Mouse (Mus musculus) heart, embryonic 12.5 days (tissue): ENCODE results near the gene Rilpl1. TPM values are rescaled to one million over a fixed set of nuclear protein-coding genes. Genes with fewer than 3 reads are reported as not detected.
"Not testable (repeated sequence)": the region's sequence is repeated elsewhere in the genome, so short reads cannot be mapped to it uniquely, and the experiment has no call there.

Experiments used
- ATAC-seq: fragments of 200-750 bp; cut with Nextera tagmentation; 2 replicates; pipeline ENCODE4 v1.8.0; 2017; ENCODE audit warnings: moderate TSS enrichment, moderate library complexity; ENCODE audit not compliant: insufficient number of reproducible peaks, low FRiP score
- H3K27ac ChIP-seq: fragments of 300-500 bp; sonication (generic); 2 replicates; pipeline ENCODE4 v1.5.1; 2016; ENCODE audit warnings: mild to moderate bottlenecking, moderate library complexity; ENCODE audit not compliant: poor library complexity, severe bottlenecking
- H3K27me3 ChIP-seq: fragments of 300-500 bp; sonication (generic); replicated peaks from 2 replicates; pipeline ENCODE4 v1.6.1; 2016; ENCODE audit warnings: mild to moderate bottlenecking, moderate library complexity
- H3K36me3 ChIP-seq: fragments of 300-500 bp; sonication (generic); 2 replicates; pipeline ENCODE4 v1.6.1; 2016; ENCODE audit warnings: mild to moderate bottlenecking, moderate library complexity
- H3K4me1 ChIP-seq: fragments of 300-500 bp; sonication (generic); replicated peaks from 2 replicates; pipeline ENCODE4 v1.6.1; 2016; ENCODE audit warnings: mild to moderate bottlenecking
- H3K4me2 ChIP-seq: fragments of 300-500 bp; sonication (generic); 2 replicates; pipeline ENCODE4 v1.6.1; 2016; ENCODE audit warnings: mild to moderate bottlenecking, moderate library complexity
- H3K4me3 ChIP-seq: fragments of 300-500 bp; sonication (generic); 2 replicates; pipeline ENCODE4 v1.5.1; 2016; ENCODE audit warnings: mild to moderate bottlenecking
- H3K9ac ChIP-seq: fragments of 300-500 bp; sonication (generic); 2 replicates; pipeline ENCODE4 v1.6.1; 2016; ENCODE audit warnings: mild to moderate bottlenecking, moderate library complexity
- H3K9me3 ChIP-seq: fragments of 300-500 bp; sonication (generic); replicated peaks from 2 replicates; pipeline ENCODE4 v1.6.1; 2016; ENCODE audit warnings: mild to moderate bottlenecking, moderate library complexity
- WGBS: fragments of 180-500 bp; shearing (Covaris S2); methylation state at CpG from one replicate; pipeline ENCODE4 v1.1.7; 2016; 5-methylcytosine and 5-hydroxymethylcytosine counted together
- polyA plus RNA-seq: library from polyadenylated mRNA; unstranded; fragments of >200 nt; fragmentation: Nextera tagmentation; extraction: Ambion mirVana; gene quantifications from 2 replicates; pipeline ENCODE4 v1.2.1, GENCODE M21; 2016

Gene Rilpl1
- polyA plus RNA-seq, 1 experiment from 2014 or later, result 29.8 TPM

DNA sequence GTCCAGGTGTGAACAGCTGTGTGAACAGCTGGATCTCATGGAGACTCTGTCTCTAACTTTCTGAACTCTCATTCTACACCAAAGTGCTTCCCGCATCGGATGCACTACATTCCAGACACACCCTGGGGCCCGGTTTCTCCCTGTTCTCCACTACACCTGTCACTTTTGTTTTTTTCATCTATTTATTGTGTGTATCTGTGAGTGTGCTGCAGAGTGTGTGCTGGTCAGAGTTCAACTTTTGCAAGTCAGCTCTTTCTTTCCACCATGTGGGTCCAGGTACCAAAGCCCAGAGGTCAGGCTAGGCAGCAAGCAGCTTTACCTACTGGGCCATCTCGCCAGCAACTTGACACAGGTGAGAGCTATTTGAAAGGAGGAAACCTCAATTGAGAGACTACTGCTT is 26.0 kb downstream of the Rilpl1 start:
- Histone ChIP-seq H3K4me3 (no peak overlapping the region), H3K4me1 (peaks cover 18% of the 10 kb centered on the region), H3K9me3 (no peaks in the 10 kb centered on the region), H3K4me2 (no peak overlapping the region), H3K27me3 (no peaks in the 10 kb centered on the region), H3K27ac (no peak overlapping the region), H3K36me3 (peaks cover 68% of the 10 kb centered on the region), H3K9ac (no peak overlapping the region)
- no peak for ATAC-seq
- WGBS, result 88% methylated on average over 4 of the region's 4 CpGs

DNA sequence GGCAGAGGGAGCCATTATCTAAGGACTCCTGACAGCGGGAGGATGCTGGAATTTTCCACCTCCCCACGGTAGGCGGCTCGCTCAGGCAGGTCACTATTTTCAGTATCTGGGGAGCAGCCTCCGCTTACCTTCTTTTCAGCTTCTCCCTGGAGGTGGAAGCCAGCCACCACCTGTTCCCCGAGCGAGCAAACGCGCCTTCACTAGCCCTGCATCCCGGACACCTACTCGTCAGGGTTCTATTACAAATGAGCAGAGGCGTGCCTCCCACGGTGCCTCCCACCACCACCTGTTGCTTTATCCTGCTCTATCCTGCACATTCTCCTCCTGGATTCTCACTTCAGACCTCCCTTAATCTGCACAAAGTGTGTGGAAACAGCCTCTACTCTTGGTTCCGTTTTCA is 27.4 kb downstream of the Rilpl1 start:
- no peak for ATAC-seq
- no peak overlapping the region for H3K9ac ChIP-seq
- peaks cover 63% of the 10 kb centered on the region for H3K36me3 ChIP-seq
- H3K4me2 ChIP-seq, result no peak overlapping the region
- no peaks in the 10 kb centered on the region for H3K27me3 ChIP-seq
- peaks cover 13% of the 10 kb centered on the region for H3K4me1 ChIP-seq
- 53% methylated on average over 14 of the region's 14 CpGs for WGBS
- H3K9me3 ChIP-seq, result no peaks in the 10 kb centered on the region
- no peak overlapping the region for H3K27ac ChIP-seq
- no peak overlapping the region for H3K4me3 ChIP-seq

DNA sequence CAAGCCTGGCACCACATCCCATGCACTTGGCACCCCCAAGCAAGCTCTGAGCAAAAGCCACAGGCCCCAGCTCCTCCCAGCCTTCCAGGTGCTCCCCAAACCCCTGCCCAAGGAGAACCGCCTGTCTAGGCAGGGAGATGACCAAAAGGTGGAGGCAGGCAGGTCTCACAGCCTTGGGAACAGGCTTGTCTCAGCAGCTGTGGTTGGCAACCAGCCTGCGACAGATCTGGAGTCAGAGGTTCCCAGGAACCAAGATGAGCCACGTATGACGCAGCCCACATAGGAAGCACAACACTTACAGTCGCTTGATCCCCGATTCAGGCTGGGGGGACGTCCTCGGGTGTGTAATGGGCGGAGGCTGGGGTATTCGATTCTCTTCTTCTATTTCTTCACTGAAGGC is 29.6 kb downstream of the Rilpl1 start:
- no peak overlapping the region for H3K9ac ChIP-seq
- WGBS, result 83% methylated on average over 10 of the region's 10 CpGs
- H3K9me3 ChIP-seq, result no peaks in the 10 kb centered on the region
- H3K27ac ChIP-seq, result no peak overlapping the region
- no peaks in the 10 kb centered on the region for H3K27me3 ChIP-seq
- H3K4me2 ChIP-seq, result no peak overlapping the region
- no peak overlapping the region for H3K4me3 ChIP-seq
- no peak for ATAC-seq
- H3K4me1 ChIP-seq, result peaks cover 18% of the 10 kb centered on the region
- H3K36me3 ChIP-seq, result peaks cover 69% of the 10 kb centered on the region

DNA sequence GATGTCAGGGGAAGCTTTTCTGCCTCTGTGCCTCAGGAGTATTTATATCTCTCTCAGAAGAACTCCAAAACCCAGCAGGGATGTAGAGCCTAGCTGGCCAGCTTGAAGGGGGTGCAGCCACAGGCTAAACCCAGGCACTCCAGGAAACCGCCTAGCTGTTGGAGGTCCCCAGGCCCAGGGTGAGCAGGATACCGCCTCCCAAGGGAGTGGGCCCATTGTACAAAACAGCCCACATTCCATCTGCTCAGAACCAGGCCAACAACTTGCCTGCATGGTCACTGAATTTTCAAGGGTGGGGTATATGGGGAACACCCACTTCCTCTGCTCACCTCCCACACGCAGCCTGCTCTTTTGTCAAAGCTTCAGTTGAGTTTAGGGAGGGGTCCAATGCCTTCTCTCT is 30.6 kb downstream of the Rilpl1 start:
- Histone ChIP-seq H3K27ac (no peak overlapping the region), H3K9me3 (no peaks in the 10 kb centered on the region), H3K4me1 (peaks cover 18% of the 10 kb centered on the region), H3K27me3 (no peaks in the 10 kb centered on the region), H3K4me2 (no peak overlapping the region), H3K9ac (no peak overlapping the region), H3K36me3 (peaks cover 79% of the 10 kb centered on the region), H3K4me3 (no peak overlapping the region)
- 94% methylated on average over 3 of the region's 3 CpGs for WGBS
- ATAC-seq, result no peak

DNA sequence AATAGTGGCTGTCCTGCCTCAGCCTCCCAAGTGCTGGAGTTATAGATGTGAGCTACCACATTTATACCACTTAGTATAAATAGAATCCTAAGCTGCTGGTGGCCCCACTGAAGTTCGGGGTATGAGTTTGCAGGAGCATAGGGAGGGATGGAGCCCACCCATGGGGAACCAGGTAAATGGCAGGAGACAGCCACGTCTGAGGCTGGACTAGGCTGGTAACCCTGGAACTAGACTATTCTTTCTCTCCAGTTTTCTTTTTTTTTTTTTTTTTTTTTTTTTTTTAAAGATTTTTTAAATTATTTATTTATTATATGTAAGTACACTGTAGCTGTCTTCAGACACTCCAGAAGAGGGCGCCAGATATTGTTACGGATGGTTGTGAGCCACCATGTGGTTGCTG is 31.2 kb downstream of the Rilpl1 start:
- not testable (repeated sequence) for H3K27ac ChIP-seq, H3K9ac ChIP-seq, H3K9me3 ChIP-seq, H3K4me2 ChIP-seq, H3K27me3 ChIP-seq, H3K4me3 ChIP-seq, ATAC-seq
- WGBS, result 79% methylated on average over 3 of the region's 4 CpGs
- Histone ChIP-seq H3K4me1 (peaks cover 18% of the 10 kb centered on the region), H3K36me3 (peaks cover 79% of the 10 kb centered on the region)

DNA sequence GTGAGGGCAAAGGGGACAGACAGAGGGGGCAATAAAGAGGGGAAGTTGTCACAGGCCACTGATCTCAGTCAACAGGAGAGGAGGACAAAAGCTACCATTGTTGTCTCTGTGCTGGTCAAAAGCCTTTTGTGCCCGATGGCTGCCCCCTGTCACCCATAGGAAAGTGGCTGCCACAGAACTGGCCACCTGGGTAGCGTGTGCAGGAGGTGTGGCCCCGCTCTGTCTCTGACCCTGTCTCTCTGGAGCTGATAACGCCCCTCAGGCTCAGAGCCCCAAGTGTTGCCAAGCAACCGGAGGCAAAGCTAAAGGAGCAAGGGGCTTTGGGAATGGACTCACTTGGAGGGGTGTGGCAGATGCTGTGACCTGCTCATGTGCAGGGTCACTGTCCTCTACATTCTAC is 32.2 kb downstream of the Rilpl1 start:
- no peak overlapping the region for H3K4me2 ChIP-seq
- no peak for ATAC-seq
- H3K36me3 ChIP-seq, result peaks cover 79% of the 10 kb centered on the region
- no peak overlapping the region for H3K4me3 ChIP-seq
- WGBS, result 32% methylated on average over 5 of the region's 5 CpGs
- peak overlapping the region; percentile 57 for H3K27ac ChIP-seq
- no peak overlapping the region for H3K9ac ChIP-seq
- H3K9me3 ChIP-seq, result no peaks in the 10 kb centered on the region
- H3K4me1 ChIP-seq, result peaks cover 18% of the 10 kb centered on the region
- no peaks in the 10 kb centered on the region for H3K27me3 ChIP-seq

DNA sequence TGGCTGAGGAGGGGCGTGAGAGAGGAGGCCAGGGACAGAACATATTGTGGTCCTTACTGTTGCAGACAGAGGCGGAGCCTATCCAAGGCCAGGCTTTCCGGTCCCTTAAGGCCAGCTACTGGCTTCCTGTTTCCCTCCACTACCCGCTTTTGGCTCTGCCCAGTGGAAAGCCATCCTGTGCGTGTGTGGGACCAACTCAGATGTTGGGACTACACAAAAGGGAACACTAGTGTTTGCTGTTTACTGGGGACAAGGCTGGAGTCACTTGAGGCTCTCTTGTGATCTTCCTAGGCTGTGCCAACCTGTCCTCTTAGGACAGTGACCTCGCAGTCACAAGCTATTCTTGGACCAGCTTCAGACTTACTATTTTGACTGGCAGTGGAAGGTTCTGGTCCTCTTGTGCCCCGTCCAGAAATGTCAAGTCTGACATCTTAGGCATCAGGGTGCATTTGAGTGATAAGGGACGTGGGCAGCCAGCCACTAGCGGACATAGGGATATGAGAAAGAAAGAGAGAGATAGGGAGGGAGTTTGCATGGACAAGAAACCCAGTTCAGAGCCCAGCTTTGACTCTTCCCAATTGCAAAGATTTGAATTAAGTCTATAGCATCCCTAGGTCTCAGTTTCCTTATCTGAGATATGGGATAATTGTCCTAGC is 32.8 kb downstream of the Rilpl1 start:
- Histone ChIP-seq H3K27me3 (no peaks in the 10 kb centered on the region), H3K4me2 (no peak overlapping the region), H3K9me3 (no peaks in the 10 kb centered on the region), H3K36me3 (peaks cover 78% of the 10 kb centered on the region), H3K9ac (no peak overlapping the region), H3K4me1 (peaks cover 18% of the 10 kb centered on the region), H3K27ac (peak overlapping the region; percentile 57), H3K4me3 (no peak overlapping the region)
- 45% methylated on average over 9 of the region's 9 CpGs for WGBS
- peak; percentile 58 for ATAC-seq

DNA sequence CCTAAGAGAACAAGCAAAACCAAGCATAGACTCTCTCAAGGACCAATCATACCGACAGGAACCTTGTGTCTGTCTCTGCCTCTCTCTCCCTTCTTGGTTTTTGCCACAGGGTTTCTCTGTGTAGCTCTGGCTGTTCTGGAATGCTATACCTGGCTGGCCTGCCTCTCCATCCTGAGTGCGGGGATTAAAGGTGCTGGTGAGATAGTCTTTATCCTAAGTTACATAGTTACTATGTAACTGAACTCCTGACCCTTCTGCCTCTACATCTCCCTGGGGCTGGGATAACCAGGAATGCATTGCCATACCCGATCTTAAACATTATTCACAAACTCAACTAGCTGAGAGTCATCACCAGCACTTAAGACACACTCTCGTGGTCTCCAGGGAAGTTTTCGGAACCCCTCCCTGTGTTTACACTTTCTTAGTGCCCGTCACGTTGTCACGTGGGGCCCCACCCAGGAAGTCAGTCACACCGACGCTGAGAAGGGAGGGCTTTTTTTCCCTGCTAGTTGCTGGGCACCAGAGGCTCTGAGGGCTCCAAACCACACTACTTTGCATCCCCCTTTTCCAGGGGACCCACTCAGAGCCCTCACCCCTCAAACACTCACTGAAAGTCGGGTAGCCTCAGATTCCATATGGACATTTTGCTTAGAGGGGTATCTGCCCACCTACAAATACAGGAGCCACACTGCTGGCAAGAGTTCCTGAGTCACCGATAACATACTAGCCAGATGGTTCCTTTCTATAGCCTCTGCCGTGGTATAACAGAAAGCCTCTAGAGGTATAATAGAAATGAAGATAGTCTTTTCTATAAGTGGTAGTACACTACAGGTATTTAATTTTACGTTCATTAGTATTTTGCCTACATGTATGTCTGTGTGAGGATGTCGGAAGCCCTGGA is 34.3 kb downstream of the Rilpl1 start:
- H3K4me2 ChIP-seq, result no peak overlapping the region
- ATAC-seq, result no peak
- H3K4me3 ChIP-seq, result no peak overlapping the region
- no peaks in the 10 kb centered on the region for H3K9me3 ChIP-seq
- no peak overlapping the region for H3K9ac ChIP-seq
- H3K36me3 ChIP-seq, result peaks cover 78% of the 10 kb centered on the region
- no peaks in the 10 kb centered on the region for H3K27me3 ChIP-seq
- no peak overlapping the region for H3K27ac ChIP-seq
- peaks cover 18% of the 10 kb centered on the region for H3K4me1 ChIP-seq
- WGBS, result 65% methylated on average over 15 of the region's 15 CpGs

DNA sequence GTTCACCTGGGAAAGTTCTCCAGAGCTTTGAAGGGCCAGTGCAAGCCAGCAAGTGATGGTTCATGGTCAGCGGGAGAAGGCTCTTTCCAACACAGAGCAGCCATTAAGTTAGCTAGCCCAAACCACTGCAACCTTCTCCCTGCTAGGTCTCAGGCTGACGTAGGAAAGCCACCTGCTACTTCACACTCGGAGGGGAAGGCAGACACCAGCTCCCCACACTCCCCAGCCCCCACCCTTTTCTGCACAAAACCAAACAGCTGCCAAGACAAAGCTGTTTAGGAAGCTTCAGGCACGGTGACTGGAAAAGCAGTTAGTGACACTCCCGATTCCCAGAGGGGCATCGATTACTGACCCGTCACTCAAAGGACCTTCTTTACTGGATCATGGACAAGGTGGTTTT is 35.6 kb downstream of the Rilpl1 start:
- Histone ChIP-seq H3K9me3 (no peaks in the 10 kb centered on the region), H3K4me2 (no peak overlapping the region), H3K36me3 (peaks cover 78% of the 10 kb centered on the region), H3K27ac (no peak overlapping the region), H3K9ac (no peak overlapping the region), H3K27me3 (no peaks in the 10 kb centered on the region), H3K4me3 (no peak overlapping the region), H3K4me1 (peaks cover 18% of the 10 kb centered on the region)
- no peak for ATAC-seq
- whole genome bisulfite sequencing, result 73% methylated on average over 7 of the region's 7 CpGs

DNA sequence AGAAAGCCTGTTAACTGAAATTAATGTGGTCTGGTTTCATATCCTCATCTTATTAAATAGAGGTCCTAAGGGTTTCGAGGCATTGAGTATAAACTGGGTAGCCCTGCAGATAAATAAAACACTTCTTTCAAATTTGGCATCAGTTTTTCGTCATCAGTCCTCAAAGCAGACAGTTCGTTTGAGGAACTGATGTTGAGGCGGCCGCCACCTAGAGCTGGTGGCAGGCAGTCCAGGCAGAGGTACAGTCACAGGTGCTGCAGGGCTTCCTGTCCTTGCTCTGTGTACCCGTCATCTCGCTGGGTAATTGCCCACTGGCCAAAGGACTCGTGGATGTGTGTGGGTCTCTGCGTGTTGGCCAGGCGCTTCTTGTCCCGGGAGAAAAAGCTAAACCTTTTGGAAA is 37.7 kb downstream of the Rilpl1 start:
- WGBS, result 87% methylated on average over 11 of the region's 11 CpGs
- no peaks in the 10 kb centered on the region for H3K27me3 ChIP-seq
- no peak overlapping the region for H3K9ac ChIP-seq
- ATAC-seq, result no peak
- H3K9me3 ChIP-seq, result no peaks in the 10 kb centered on the region
- H3K36me3 ChIP-seq, result peaks cover 82% of the 10 kb centered on the region
- peaks cover 7% of the 10 kb centered on the region for H3K4me1 ChIP-seq
- no peak overlapping the region for H3K4me2 ChIP-seq
- H3K4me3 ChIP-seq, result no peak overlapping the region
- H3K27ac ChIP-seq, result no peak overlapping the region

DNA sequence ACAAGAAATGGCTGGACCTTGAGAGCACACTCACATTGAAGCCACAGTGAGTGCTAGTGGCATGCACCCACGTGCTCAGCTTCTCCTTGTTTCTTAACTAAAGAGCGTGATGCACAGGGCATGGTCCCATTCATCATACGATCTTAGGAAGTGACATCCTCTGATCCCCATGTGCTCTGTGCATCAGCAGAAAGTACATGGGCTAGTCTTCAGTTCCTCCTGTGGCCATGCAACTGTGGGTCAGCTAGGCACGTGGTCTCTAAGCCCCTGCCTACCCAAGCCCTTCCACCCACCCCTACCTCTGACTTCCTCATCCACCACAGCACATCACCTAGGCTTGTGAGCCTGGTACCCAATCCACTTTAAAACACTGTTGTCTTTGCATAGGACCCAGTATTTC is 38.6 kb downstream of the Rilpl1 start:
- Histone ChIP-seq H3K27ac (no peak overlapping the region), H3K4me3 (no peak overlapping the region), H3K4me1 (no peaks in the 10 kb centered on the region), H3K4me2 (no peak overlapping the region), H3K27me3 (no peaks in the 10 kb centered on the region), H3K36me3 (peaks cover 75% of the 10 kb centered on the region), H3K9ac (no peak overlapping the region), H3K9me3 (no peaks in the 10 kb centered on the region)
- no peak for ATAC-seq
- 84% methylated on average over 4 of the region's 4 CpGs for WGBS
